Mouse (Mus musculus): ENCODE measurements at regions not wholly inside any gene's neighbourhood (a gene's known extent, or its start where the extent isn't known, plus 50 kb on each side); places are given as distances from the start of the nearest gene placed in this dataset.

GRCm38 (mm10) chr10:66956619-66957018, 139.3 kb upstream of the Jmjd1c start:
- Histone ChIP-seq H3K4me3 (replicated peaks; ENCODE audit: extremely low read depth, low read depth, low read length) (no peak overlapping the region), H3K4me1 (ENCODE audit: control insufficient read depth, insufficient read depth, low read length) (peaks cover 6% of the 10 kb centered on the region; the same call in 1 of the 2 replicates)
- WGBS: 88% methylated on average over 4 of the region's 4 CpGs
- DNase-seq: no peak
- TF ChIP-seq CTCF (IDR thresholded peaks at IDR 0.05; ENCODE audit: insufficient read depth, low read length): no peak
- no peak for TF ChIP-seq POLR2A (IDR thresholded peaks at IDR 0.05; ENCODE audit: borderline replicate concordance, extremely low read depth, low read depth, low read length)

GRCm38 (mm10) chr10:66957373-66957772, 138.6 kb upstream of the Jmjd1c start:
- WGBS: 91% methylated on average over 4 of the region's 4 CpGs
- H3K4me1 ChIP-seq (ENCODE audit: control insufficient read depth, insufficient read depth, low read length): peaks cover 6% of the 10 kb centered on the region; the same call in 1 of the 2 replicates
- TF ChIP-seq POLR2A (IDR thresholded peaks at IDR 0.05; ENCODE audit: borderline replicate concordance, extremely low read depth, low read depth, low read length): no peak
- no peak for TF ChIP-seq CTCF (IDR thresholded peaks at IDR 0.05; ENCODE audit: insufficient read depth, low read length)
- DNase-seq: no peak
- H3K4me3 ChIP-seq (replicated peaks; ENCODE audit: extremely low read depth, low read depth, low read length): no peak overlapping the region

Data from lung, adult 2 months (tissue).